Mouse (Mus musculus): ENCODE measurements at regions not wholly inside any gene's neighbourhood (a gene's known extent, or its start where the extent isn't known, plus 50 kb on each side); places are given as distances from the start of the nearest gene placed in this dataset.

DNA sequence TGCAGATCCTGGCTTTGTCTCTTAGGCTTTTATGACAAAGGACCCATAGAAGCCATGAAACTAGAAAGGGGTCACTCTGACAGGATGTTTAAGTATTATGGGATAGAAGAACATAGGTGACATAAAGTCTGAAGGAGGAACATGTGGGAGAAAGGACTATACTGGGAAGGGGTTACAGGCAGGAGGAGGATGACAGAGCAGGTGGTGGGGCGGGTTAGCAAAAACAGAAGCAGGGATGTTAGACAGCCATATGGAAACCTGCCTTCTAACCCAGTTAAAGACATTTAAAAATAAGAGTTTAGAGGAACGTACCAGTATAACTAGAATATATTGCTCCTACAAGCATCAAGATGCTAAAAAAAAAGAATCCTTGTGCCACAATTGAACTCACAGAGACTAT, 438.9 kb upstream of the Htr2a start:
- no peaks in the 10 kb centered on the region for H3K27me3 ChIP-seq (replicated peaks; ENCODE audit: control insufficient read depth, insufficient read depth, low read length)
- ATAC-seq: no peak
- H3K9me3 ChIP-seq (ENCODE audit: control insufficient read depth): 0 out of 2 replicates have a peak, but pooled peaks cover 2% of the 10 kb centered on the region
- no peak overlapping the region for H3K9ac ChIP-seq (ENCODE audit: low read depth, low read length)
- no peak overlapping the region for H3K4me3 ChIP-seq (ENCODE audit: low read depth, low read length)
- H3K4me2 ChIP-seq (replicated peaks; ENCODE audit: low read depth): no peak overlapping the region
- TF ChIP-seq CTCF (IDR thresholded peaks at IDR 0.05; ENCODE audit: low read depth): no peak
- no peak overlapping the region for H3K27ac ChIP-seq (ENCODE audit: low read depth, low read length)
- 92% methylated on average over 2 of the region's 2 CpGs for WGBS
- H3K4me1 ChIP-seq (replicated peaks; ENCODE audit: control insufficient read depth, insufficient read depth, low read length): no peaks in the 10 kb centered on the region
- no peaks in the 10 kb centered on the region for H3K36me3 ChIP-seq (ENCODE audit: control insufficient read depth, insufficient read depth)

DNA sequence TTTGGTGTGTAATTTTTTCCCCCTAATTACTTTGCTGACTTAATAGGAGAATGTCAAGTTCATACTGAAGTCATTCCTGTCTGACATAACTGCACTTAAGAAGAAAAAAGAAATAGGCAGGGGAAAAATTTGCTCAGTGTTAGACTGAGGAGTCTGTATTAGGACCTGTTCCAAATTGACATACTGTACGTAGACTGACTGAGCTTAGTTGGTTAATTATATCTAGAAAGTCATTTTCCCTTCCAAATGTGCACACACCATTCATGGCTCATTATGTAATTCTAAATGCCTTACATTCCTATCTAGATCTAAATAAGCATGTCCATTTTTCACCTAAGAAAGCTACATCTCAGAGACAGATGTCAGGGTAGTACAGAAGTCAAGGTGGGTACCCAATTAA, 435.6 kb upstream of the Htr2a start:
- Histone ChIP-seq H3K36me3 (ENCODE audit: control insufficient read depth, insufficient read depth) (no peaks in the 10 kb centered on the region), H3K9ac (ENCODE audit: low read depth, low read length) (no peak overlapping the region), H3K4me2 (replicated peaks; ENCODE audit: low read depth) (no peak overlapping the region), H3K4me3 (ENCODE audit: low read depth, low read length) (no peak overlapping the region), H3K4me1 (replicated peaks; ENCODE audit: control insufficient read depth, insufficient read depth, low read length) (no peaks in the 10 kb centered on the region), H3K9me3 (ENCODE audit: control insufficient read depth) (no peaks in the 10 kb centered on the region), H3K27me3 (replicated peaks; ENCODE audit: control insufficient read depth, insufficient read depth, low read length) (no peaks in the 10 kb centered on the region), H3K27ac (ENCODE audit: low read depth, low read length) (no peak overlapping the region)
- 79% methylated on average over 1 of the region's 1 CpGs for WGBS
- TF ChIP-seq CTCF (IDR thresholded peaks at IDR 0.05; ENCODE audit: low read depth): no peak
- ATAC-seq: no peak

DNA sequence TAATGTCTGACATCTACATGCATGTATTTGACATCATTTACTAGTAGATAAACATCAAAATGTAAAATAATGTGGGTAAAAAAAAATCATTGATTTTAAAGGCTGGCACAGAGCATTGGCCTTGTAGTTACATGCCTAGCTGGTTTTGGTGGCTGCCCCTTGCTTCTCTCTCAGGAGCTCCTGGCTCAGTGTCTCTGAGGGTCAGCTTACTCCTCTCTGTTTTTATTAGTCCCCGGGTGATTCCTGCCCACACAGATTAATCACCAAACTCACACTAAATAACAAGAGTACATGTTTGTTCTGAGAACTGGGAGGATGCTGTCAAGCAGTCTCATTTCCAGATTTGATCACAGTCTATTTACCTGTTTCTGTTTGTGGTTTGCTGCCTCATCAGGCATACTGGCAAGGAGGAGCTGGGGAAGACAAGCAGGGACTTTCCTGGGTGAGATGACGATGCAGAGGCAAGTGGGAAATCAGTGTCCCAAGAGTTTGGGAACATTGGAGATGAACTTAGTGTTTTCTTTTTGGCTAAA, 422.7 kb upstream of the Htr2a start:
- no peaks in the 10 kb centered on the region for H3K9me3 ChIP-seq (ENCODE audit: control insufficient read depth)
- H3K4me3 ChIP-seq (ENCODE audit: low read depth, low read length): no peak overlapping the region
- ATAC-seq: no peak
- H3K9ac ChIP-seq (ENCODE audit: low read depth, low read length): no peak overlapping the region
- no peaks in the 10 kb centered on the region for H3K36me3 ChIP-seq (ENCODE audit: control insufficient read depth, insufficient read depth)
- H3K4me2 ChIP-seq (replicated peaks; ENCODE audit: low read depth): no peak overlapping the region
- no peaks in the 10 kb centered on the region for H3K4me1 ChIP-seq (replicated peaks; ENCODE audit: control insufficient read depth, insufficient read depth, low read length)
- no peak overlapping the region for H3K27ac ChIP-seq (ENCODE audit: low read depth, low read length)
- no peaks in the 10 kb centered on the region for H3K27me3 ChIP-seq (replicated peaks; ENCODE audit: control insufficient read depth, insufficient read depth, low read length)
- WGBS: 57% methylated on average over 2 of the region's 2 CpGs
- no peak for TF ChIP-seq CTCF (IDR thresholded peaks at IDR 0.05; ENCODE audit: low read depth)

DNA sequence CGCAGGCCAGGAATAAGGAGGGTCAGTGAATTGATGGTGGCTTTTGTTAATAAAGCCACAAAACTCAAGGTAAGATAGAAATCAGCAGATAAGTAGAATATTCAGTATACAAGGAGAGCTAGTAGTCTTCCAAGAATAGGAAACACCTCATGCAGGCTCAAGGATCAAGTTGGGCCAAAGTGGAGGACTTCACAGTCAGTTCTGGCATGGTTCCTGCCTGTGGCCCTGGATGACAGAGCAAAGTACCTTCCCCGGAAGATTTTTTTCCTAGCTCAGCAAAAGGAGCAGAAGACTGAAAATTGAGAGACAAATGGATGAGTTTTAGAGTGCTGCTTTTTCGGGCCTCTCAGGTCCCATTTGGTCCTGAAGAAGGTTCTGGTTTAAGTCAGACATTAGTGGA, 420.9 kb upstream of the Htr2a start:
- H3K9me3 ChIP-seq (ENCODE audit: control insufficient read depth): no peaks in the 10 kb centered on the region
- H3K4me1 ChIP-seq (replicated peaks; ENCODE audit: control insufficient read depth, insufficient read depth, low read length): no peaks in the 10 kb centered on the region
- no peaks in the 10 kb centered on the region for H3K36me3 ChIP-seq (ENCODE audit: control insufficient read depth, insufficient read depth)
- no peak for ATAC-seq
- WGBS: 84% methylated on average over 3 of the region's 3 CpGs
- no peak overlapping the region for H3K27ac ChIP-seq (ENCODE audit: low read depth, low read length)
- no peak overlapping the region for H3K4me3 ChIP-seq (ENCODE audit: low read depth, low read length)
- no peak overlapping the region for H3K9ac ChIP-seq (ENCODE audit: low read depth, low read length)
- TF ChIP-seq CTCF (IDR thresholded peaks at IDR 0.05; ENCODE audit: low read depth): no peak
- no peaks in the 10 kb centered on the region for H3K27me3 ChIP-seq (replicated peaks; ENCODE audit: control insufficient read depth, insufficient read depth, low read length)
- H3K4me2 ChIP-seq (replicated peaks; ENCODE audit: low read depth): no peak overlapping the region

DNA sequence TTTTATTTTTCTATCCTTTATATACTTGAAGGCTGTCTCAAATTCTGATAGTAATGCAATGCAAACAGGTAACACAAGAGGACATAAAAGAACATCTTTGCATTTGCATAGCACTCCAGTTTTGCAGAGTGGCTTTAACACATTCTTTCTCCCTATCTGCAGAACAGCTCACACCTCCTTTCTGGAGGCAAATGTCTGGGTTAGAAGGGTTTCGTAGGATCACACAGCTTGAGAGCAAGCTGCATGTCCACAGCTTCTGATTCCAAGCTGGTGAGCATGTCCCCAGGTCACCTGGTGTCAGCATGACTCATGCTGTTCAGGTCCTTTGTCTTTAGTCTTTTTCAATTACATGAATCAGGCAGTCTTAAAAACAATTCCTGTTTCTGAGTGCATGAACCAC, 418.5 kb upstream of the Htr2a start:
- no peak for TF ChIP-seq CTCF (IDR thresholded peaks at IDR 0.05; ENCODE audit: low read depth)
- ATAC-seq: no peak

DNA sequence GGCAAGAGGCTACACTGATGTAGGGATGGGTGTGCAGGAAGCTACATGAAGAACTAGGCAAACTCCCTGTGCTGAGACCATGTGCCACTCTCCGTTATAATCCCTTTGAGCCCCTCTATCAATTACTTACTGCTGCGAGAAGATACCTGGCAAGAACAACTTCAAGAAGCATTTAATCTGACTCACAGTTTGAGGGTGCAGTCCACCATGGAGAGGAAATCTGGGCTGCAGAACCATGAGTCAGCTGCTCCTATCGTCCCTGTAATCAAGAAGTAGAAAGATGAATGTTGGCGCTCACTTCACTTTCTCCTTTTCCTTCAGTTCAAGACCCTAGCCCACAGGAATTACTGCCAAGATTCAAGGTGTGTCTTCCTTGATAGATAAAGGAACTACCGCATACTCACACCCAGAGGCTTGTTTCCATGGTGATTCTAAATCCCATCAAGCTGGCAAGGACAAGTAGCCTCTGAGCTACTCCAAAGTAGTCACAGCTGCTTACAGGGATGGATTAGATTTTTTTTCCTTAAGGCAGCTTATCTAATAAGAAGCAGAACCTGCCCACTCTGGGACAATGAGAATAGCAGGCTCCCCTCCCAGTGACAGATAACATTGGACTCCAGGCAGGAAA, 411.0 kb upstream of the Htr2a start:
- Histone ChIP-seq H3K27ac (ENCODE audit: low read depth, low read length) (no peak overlapping the region), H3K9me3 (ENCODE audit: control insufficient read depth) (no peaks in the 10 kb centered on the region), H3K36me3 (ENCODE audit: control insufficient read depth, insufficient read depth) (no peaks in the 10 kb centered on the region), H3K27me3 (replicated peaks; ENCODE audit: control insufficient read depth, insufficient read depth, low read length) (no peaks in the 10 kb centered on the region), H3K9ac (ENCODE audit: low read depth, low read length) (no peak overlapping the region), H3K4me1 (replicated peaks; ENCODE audit: control insufficient read depth, insufficient read depth, low read length) (no peaks in the 10 kb centered on the region), H3K4me3 (ENCODE audit: low read depth, low read length) (no peak overlapping the region), H3K4me2 (replicated peaks; ENCODE audit: low read depth) (no peak overlapping the region)
- 64% methylated on average over 5 of the region's 5 CpGs for WGBS
- TF ChIP-seq CTCF (IDR thresholded peaks at IDR 0.05; ENCODE audit: low read depth): no peak
- no peak for ATAC-seq

More for the DNA sequence above, 418.5 kb upstream of the Htr2a start:
- no peak overlapping the region for H3K4me3 ChIP-seq (ENCODE audit: low read depth, low read length)
- no peaks in the 10 kb centered on the region for H3K27me3 ChIP-seq (replicated peaks; ENCODE audit: control insufficient read depth, insufficient read depth, low read length)
- no peak overlapping the region for H3K27ac ChIP-seq (ENCODE audit: low read depth, low read length)
- no peaks in the 10 kb centered on the region for H3K4me1 ChIP-seq (replicated peaks; ENCODE audit: control insufficient read depth, insufficient read depth, low read length)
- no peaks in the 10 kb centered on the region for H3K36me3 ChIP-seq (ENCODE audit: control insufficient read depth, insufficient read depth)
- 80% methylated on average over 1 of the region's 1 CpGs for WGBS
- H3K9me3 ChIP-seq (ENCODE audit: control insufficient read depth): no peaks in the 10 kb centered on the region
- H3K4me2 ChIP-seq (replicated peaks; ENCODE audit: low read depth): no peak overlapping the region
- no peak overlapping the region for H3K9ac ChIP-seq (ENCODE audit: low read depth, low read length)
